Mouse (Mus musculus): ENCODE results near the gene Ctse. TPM values are rescaled to one million over a fixed set of nuclear protein-coding genes. Genes with fewer than 3 reads are reported as not detected.

Gene Ctse
- polyA plus RNA-seq, 1 experiment from 2014 or later = 11.4 TPM

DNA sequence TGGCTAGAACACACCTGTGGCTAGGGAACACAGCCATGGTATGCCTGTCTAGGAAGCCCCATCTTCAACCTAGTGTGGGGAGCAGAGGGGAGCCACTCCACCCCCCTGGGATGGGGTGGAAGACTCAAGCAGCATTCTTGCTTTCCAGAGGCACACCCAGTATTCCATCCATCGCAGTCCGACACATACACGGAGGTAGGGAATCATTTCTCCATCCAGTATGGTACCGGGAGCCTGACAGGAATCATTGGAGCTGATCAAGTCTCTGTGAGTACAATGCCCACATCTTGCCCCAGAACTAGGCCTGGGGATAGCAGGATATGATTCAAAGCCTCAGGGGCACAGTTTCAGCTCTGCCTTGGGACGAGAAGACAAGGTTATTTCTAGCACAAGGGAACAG is 26.0 kb downstream of the Ctse start:
- no peak for ATAC-seq (ENCODE audit: low FRiP score, low TSS enrichment)
- H3K27ac ChIP-seq (ENCODE audit: low read length) = no peak overlapping the region
- no peak overlapping the region for H3K4me2 ChIP-seq (replicated peaks; ENCODE audit: low read depth, low read length)
- no peak overlapping the region for H3K4me3 ChIP-seq (ENCODE audit: low read length)
- no peaks in the 10 kb centered on the region for H3K27me3 ChIP-seq (ENCODE audit: insufficient read depth, low read length)
- WGBS = 85% methylated on average over 5 of the region's 5 CpGs
- H3K36me3 ChIP-seq (ENCODE audit: insufficient read depth, low read length) = no peaks in the 10 kb centered on the region
- no peaks in the 10 kb centered on the region for H3K9me3 ChIP-seq (ENCODE audit: low read length)
- 0 out of 2 replicates have a peak, but pooled peaks cover 2% of the 10 kb centered on the region for H3K4me1 ChIP-seq (ENCODE audit: insufficient read depth, low read length)
- H3K9ac ChIP-seq (replicated peaks; ENCODE audit: low read length) = no peak overlapping the region

DNA sequence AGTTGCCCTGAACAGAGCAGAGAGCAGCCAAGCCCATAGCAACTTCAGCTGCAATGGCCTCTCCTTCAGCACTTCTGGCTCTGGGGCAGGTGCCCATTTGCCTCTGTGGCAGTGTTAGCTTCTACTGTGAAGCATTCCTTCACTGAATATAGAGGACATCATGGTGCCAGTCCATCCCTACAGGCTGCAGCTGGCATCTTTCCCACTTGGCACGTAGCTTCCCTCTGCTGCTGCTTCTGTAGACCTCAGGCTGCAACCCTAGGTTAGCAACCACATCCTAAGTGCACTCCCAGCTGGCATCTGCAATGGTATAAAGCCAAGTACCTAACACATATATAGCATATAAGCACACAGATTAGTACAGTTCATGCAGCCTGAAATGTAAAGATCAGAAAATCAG is 27.8 kb downstream of the Ctse start:
- Histone ChIP-seq H3K4me1 (ENCODE audit: insufficient read depth, low read length) (0 out of 2 replicates have a peak, but pooled peaks cover 2% of the 10 kb centered on the region), H3K4me2 (replicated peaks; ENCODE audit: low read depth, low read length) (no peak overlapping the region), H3K27ac (ENCODE audit: low read length) (no peak overlapping the region), H3K36me3 (ENCODE audit: insufficient read depth, low read length) (no peaks in the 10 kb centered on the region), H3K9me3 (ENCODE audit: low read length) (no peaks in the 10 kb centered on the region), H3K4me3 (ENCODE audit: low read length) (no peak overlapping the region), H3K9ac (replicated peaks; ENCODE audit: low read length) (no peak overlapping the region), H3K27me3 (ENCODE audit: insufficient read depth, low read length) (no peaks in the 10 kb centered on the region)
- ATAC-seq (ENCODE audit: low FRiP score, low TSS enrichment) = no peak
- WGBS = 89% methylated on average over 1 of the region's 1 CpGs

GRCm38 (mm10) chr1:131671113-131671512 is 33.0 kb downstream of the Ctse start:
- H3K4me3 ChIP-seq (ENCODE audit: low read length) = no peak overlapping the region
- 87% methylated on average over 8 of the region's 8 CpGs for WGBS
- H3K9me3 ChIP-seq (ENCODE audit: low read length) = no peaks in the 10 kb centered on the region
- H3K27me3 ChIP-seq (ENCODE audit: insufficient read depth, low read length) = no peaks in the 10 kb centered on the region
- H3K4me2 ChIP-seq (replicated peaks; ENCODE audit: low read depth, low read length) = no peak overlapping the region
- H3K9ac ChIP-seq (replicated peaks; ENCODE audit: low read length) = no peak overlapping the region
- H3K4me1 ChIP-seq (ENCODE audit: insufficient read depth, low read length) = 0 out of 2 replicates have a peak, but pooled peaks cover 2% of the 10 kb centered on the region
- no peaks in the 10 kb centered on the region for H3K36me3 ChIP-seq (ENCODE audit: insufficient read depth, low read length)
- H3K27ac ChIP-seq (ENCODE audit: low read length) = no peak overlapping the region
- ATAC-seq (ENCODE audit: low FRiP score, low TSS enrichment) = no peak

DNA sequence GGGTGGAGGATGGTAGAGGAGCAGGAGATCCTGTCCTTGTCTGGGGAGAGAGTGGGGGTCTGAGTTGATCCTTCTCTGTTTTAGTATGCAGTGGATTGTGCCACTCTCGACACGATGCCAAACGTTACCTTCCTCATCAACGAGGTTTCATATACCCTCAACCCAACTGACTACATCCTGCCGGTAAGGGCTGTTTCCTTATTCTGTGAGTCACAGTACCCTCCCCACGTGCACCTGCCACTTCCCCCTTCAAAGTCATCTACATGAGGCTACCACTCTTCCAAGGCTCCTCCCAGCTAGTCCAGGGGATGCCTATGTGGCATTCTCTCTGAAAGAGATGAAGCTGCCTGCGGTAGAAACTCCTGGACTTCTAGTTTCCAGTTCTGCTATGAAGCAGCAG is 34.3 kb downstream of the Ctse start:
- Histone ChIP-seq H3K4me2 (replicated peaks; ENCODE audit: low read depth, low read length) (no peak overlapping the region), H3K27me3 (ENCODE audit: insufficient read depth, low read length) (no peaks in the 10 kb centered on the region)

DNA sequence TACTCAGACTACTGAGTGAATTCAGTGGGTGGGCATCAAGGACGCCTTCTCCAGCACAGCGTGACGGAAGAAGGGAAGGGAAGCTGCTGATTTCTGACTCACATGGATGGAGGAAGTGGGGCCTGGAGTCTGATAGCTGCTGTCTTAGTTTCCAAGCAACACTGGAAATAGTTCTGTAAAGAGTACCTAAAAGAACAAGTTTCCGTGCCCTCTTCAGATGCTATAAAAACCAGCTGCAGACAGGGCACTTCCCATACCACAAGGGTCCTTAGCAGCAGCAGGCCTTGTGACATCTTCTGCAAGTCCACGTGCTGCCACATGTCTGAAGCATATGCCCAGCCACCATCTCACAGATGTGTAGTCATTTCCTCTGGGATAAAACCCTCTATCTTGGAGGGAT is 41.5 kb downstream of the Ctse start:
- H3K27ac ChIP-seq (ENCODE audit: low read length) = no peak overlapping the region
- WGBS = 82% methylated on average over 5 of the region's 5 CpGs
- H3K4me3 ChIP-seq (ENCODE audit: low read length) = no peak overlapping the region

More for the DNA sequence above, 34.3 kb downstream of the Ctse start:
- Histone ChIP-seq H3K4me3 (ENCODE audit: low read length) (no peak overlapping the region), H3K9ac (replicated peaks; ENCODE audit: low read length) (no peak overlapping the region), H3K4me1 (ENCODE audit: insufficient read depth, low read length) (0 out of 2 replicates have a peak, but pooled peaks cover 2% of the 10 kb centered on the region), H3K27ac (ENCODE audit: low read length) (no peak overlapping the region), H3K9me3 (ENCODE audit: low read length) (no peaks in the 10 kb centered on the region), H3K36me3 (ENCODE audit: insufficient read depth, low read length) (no peaks in the 10 kb centered on the region)
- no peak for ATAC-seq (ENCODE audit: low FRiP score, low TSS enrichment)
- WGBS = 81% methylated on average over 7 of the region's 7 CpGs

GRCm38 (mm10) chr1:131687739-131688138 is 49.6 kb downstream of the Ctse start:
- H3K4me2 ChIP-seq (replicated peaks; ENCODE audit: low read depth, low read length) = no peak overlapping the region
- no peaks in the 10 kb centered on the region for H3K27me3 ChIP-seq (ENCODE audit: insufficient read depth, low read length)
- WGBS = 96% methylated on average over 2 of the region's 2 CpGs
- no peak for ATAC-seq (ENCODE audit: low FRiP score, low TSS enrichment)
- no peaks in the 10 kb centered on the region for H3K36me3 ChIP-seq (ENCODE audit: insufficient read depth, low read length)
- H3K27ac ChIP-seq (ENCODE audit: low read length) = no peak overlapping the region
- no peak overlapping the region for H3K4me3 ChIP-seq (ENCODE audit: low read length)
- no peaks in the 10 kb centered on the region for H3K9me3 ChIP-seq (ENCODE audit: low read length)
- no peak overlapping the region for H3K9ac ChIP-seq (replicated peaks; ENCODE audit: low read length)
- H3K4me1 ChIP-seq (ENCODE audit: insufficient read depth, low read length) = 0 out of 2 replicates have a peak, but pooled peaks cover 3% of the 10 kb centered on the region

More for the DNA sequence above, 41.5 kb downstream of the Ctse start:
- H3K9ac ChIP-seq (replicated peaks; ENCODE audit: low read length) = no peak overlapping the region
- no peaks in the 10 kb centered on the region for H3K27me3 ChIP-seq (ENCODE audit: insufficient read depth, low read length)
- no peak for ATAC-seq (ENCODE audit: low FRiP score, low TSS enrichment)
- no peaks in the 10 kb centered on the region for H3K9me3 ChIP-seq (ENCODE audit: low read length)
- no peak overlapping the region for H3K4me2 ChIP-seq (replicated peaks; ENCODE audit: low read depth, low read length)
- H3K4me1 ChIP-seq (ENCODE audit: insufficient read depth, low read length) = no peaks in the 10 kb centered on the region
- no peaks in the 10 kb centered on the region for H3K36me3 ChIP-seq (ENCODE audit: insufficient read depth, low read length)

- Histone ChIP-seq H3K9ac (replicated peaks; ENCODE audit: low read length) (no peak within 1 kb of the TSS), H3K4me1 (ENCODE audit: insufficient read depth, low read length) (0 out of 2 replicates have a peak, but pooled peaks cover 3% of the 10 kb centered on the region), H3K27ac (ENCODE audit: low read length) (no peak within 1 kb of the TSS), H3K36me3 (ENCODE audit: insufficient read depth, low read length) (no peaks in the 10 kb centered on the region), H3K9me3 (ENCODE audit: low read length) (no peaks in the 10 kb centered on the region), H3K27me3 (ENCODE audit: insufficient read depth, low read length) (no peaks in the 10 kb centered on the region), H3K4me2 (replicated peaks; ENCODE audit: low read depth, low read length) (no peak within 1 kb of the TSS), H3K4me3 (ENCODE audit: low read length) (no peak within 1 kb of the TSS)
- ATAC-seq (ENCODE audit: low FRiP score, low TSS enrichment) = peak; percentile 57; the same call in 1 of the 2 replicates
- 34% methylated on average over 8 of the region's 8 CpGs for WGBS
Measured at GRCm38 (mm10) chr1:131688475-131688874, 50.4 kb downstream of the Ctse start, which contains the start of gene Rab7b. Gene Rab7b, plus strand, starts transcription at chr1:131688695.

- no peaks in the 10 kb centered on the region for H3K27me3 ChIP-seq (ENCODE audit: insufficient read depth, low read length)
- H3K9ac ChIP-seq (replicated peaks; ENCODE audit: low read length) = no peak overlapping the region
- H3K4me2 ChIP-seq (replicated peaks; ENCODE audit: low read depth, low read length) = no peak overlapping the region
- H3K4me3 ChIP-seq (ENCODE audit: low read length) = no peak overlapping the region
- H3K27ac ChIP-seq (ENCODE audit: low read length) = no peak overlapping the region
- 0 out of 2 replicates have a peak, but pooled peaks cover 3% of the 10 kb centered on the region for H3K4me1 ChIP-seq (ENCODE audit: insufficient read depth, low read length)
- H3K9me3 ChIP-seq (ENCODE audit: low read length) = no peaks in the 10 kb centered on the region
- no peaks in the 10 kb centered on the region for H3K36me3 ChIP-seq (ENCODE audit: insufficient read depth, low read length)
- ATAC-seq (ENCODE audit: low FRiP score, low TSS enrichment) = no peak
- 79% methylated on average over 3 of the region's 3 CpGs for WGBS
Measured at GRCm38 (mm10) chr1:131689016-131689415, 50.9 kb downstream of the Ctse start.

GRCm38 (mm10) chr1:131689899-131690298 is 51.8 kb downstream of the Ctse start:
- no peak overlapping the region for H3K4me2 ChIP-seq (replicated peaks; ENCODE audit: low read depth, low read length)
- 0 out of 2 replicates have a peak, but pooled peaks cover 3% of the 10 kb centered on the region for H3K4me1 ChIP-seq (ENCODE audit: insufficient read depth, low read length)
- no peaks in the 10 kb centered on the region for H3K27me3 ChIP-seq (ENCODE audit: insufficient read depth, low read length)
- H3K9ac ChIP-seq (replicated peaks; ENCODE audit: low read length) = no peak overlapping the region
- H3K36me3 ChIP-seq (ENCODE audit: insufficient read depth, low read length) = no peaks in the 10 kb centered on the region
- no peaks in the 10 kb centered on the region for H3K9me3 ChIP-seq (ENCODE audit: low read length)
- no peak overlapping the region for H3K27ac ChIP-seq (ENCODE audit: low read length)
- no peak for ATAC-seq (ENCODE audit: low FRiP score, low TSS enrichment)
- 84% methylated on average over 5 of the region's 5 CpGs for WGBS
- no peak overlapping the region for H3K4me3 ChIP-seq (ENCODE audit: low read length)

DNA sequence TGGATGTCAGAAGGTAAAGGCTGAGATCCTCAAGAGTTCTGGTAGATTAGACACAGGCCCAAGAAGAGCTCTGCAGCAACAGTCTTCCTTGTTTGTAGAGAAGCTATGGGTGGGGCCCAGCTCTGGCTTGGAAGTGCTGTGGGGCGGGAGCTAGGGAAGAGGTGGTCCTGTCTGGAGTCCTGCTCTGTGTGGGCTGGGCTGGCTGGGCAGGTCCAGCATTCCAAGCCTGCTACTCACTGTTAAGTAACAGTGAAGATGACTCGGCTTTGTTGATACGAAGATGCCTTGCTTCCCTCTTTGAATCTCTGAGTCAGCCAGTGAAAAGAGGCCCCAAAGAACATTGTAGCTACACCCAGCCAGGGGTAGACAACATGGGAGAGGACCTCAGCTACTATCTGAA is 52.3 kb downstream of the Ctse start:
- peak; percentile 78; the same call in 1 of the 2 replicates for ATAC-seq (ENCODE audit: low FRiP score, low TSS enrichment)
- H3K27me3 ChIP-seq (ENCODE audit: insufficient read depth, low read length) = no peaks in the 10 kb centered on the region
- no peak overlapping the region for H3K4me2 ChIP-seq (replicated peaks; ENCODE audit: low read depth, low read length)
- H3K27ac ChIP-seq (ENCODE audit: low read length) = no peak overlapping the region
- H3K4me3 ChIP-seq (ENCODE audit: low read length) = no peak overlapping the region
- no peaks in the 10 kb centered on the region for H3K9me3 ChIP-seq (ENCODE audit: low read length)
- 39% methylated on average over 3 of the region's 3 CpGs for WGBS
- no peak overlapping the region for H3K9ac ChIP-seq (replicated peaks; ENCODE audit: low read length)
- 0 out of 2 replicates have a peak, but pooled peaks cover 3% of the 10 kb centered on the region for H3K4me1 ChIP-seq (ENCODE audit: insufficient read depth, low read length)
- H3K36me3 ChIP-seq (ENCODE audit: insufficient read depth, low read length) = no peaks in the 10 kb centered on the region
